Mouse (Mus musculus) kidney, adult 2 months (tissue): ENCODE data around the gene 9130019O22Rik.

Experiments used
- CTCF ChIP-seq: fragments of 200-500 bp; conservative IDR thresholded peaks from 2 replicates; pipeline ENCODE4 v1.5.1; 2011; ENCODE audit warnings: low read depth, mild to moderate bottlenecking, control low read depth, low read length, moderate library complexity, mixed read lengths; ENCODE audit not compliant: insufficient read depth, insufficient read length
- POLR2A ChIP-seq: fragments of 200-500 bp; IDR thresholded peaks from one replicate; pipeline ENCODE4 v1.6.1; 2011; ENCODE audit warnings: low read depth, low read length, control low read depth

DNA sequence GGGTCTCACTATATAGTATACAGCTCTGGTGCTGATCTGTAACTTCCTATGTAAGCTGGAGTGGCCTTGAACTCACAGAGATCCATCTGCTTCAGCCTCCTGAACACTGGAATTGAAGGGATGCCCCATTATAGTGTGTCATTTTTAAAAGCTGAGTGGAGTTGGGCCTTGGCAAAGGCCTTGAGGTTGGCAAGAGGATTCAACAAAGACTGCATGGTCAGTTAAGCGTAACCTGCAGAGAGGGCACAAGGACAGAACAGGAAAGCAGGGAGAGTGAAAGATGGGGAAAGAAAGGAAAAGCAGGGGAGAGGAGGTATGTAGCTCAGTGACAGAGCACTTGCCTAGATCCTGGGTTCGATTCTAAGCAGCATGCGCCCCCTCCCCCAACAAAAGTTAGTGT, 38.3 kb upstream of the 9130019O22Rik start:
- TF ChIP-seq CTCF = no peak
- no peak for TF ChIP-seq POLR2A
